Mouse (Mus musculus): ENCODE data around the gene Shpk.

GRCm38 (mm10) chr11:73257362-73257945, 58.2 kb downstream of the Shpk start:
- TF ChIP-seq POLR2A (IDR thresholded peaks at IDR 0.05; ENCODE audit: low read depth, low read length): no peak
- no peak for TF ChIP-seq CTCF (IDR thresholded peaks at IDR 0.05; ENCODE audit: extremely low read depth, insufficient read depth, insufficient read length, insufficient replicate concordance)
